Mouse (Mus musculus) liver, embryonic 15.5 days (tissue): Measurements from ENCODE around the gene Unc45a. TPM values are rescaled to one million over a fixed set of nuclear protein-coding genes. Genes with fewer than 3 reads are reported as not detected.

Source experiments
- ATAC-seq: fragments of 200-750 bp; cut with Nextera tagmentation; 2 replicates; pipeline ENCODE4 v1.8.0; 2017; ENCODE audit warnings: moderate number of reproducible peaks, mild to moderate bottlenecking, moderate library complexity; ENCODE audit not compliant: insufficient read depth
- H3K27ac ChIP-seq: fragments of 300-500 bp; sonication (generic); replicated peaks from 2 replicates; pipeline ENCODE4 v1.5.1; 2015; ENCODE audit warnings: mild to moderate bottlenecking, inconsistent platforms
- H3K27me3 ChIP-seq: fragments of 300-500 bp; sonication (generic); 2 replicates; pipeline ENCODE4 v1.6.1; 2015; ENCODE audit warnings: mild to moderate bottlenecking, inconsistent platforms
- H3K36me3 ChIP-seq: fragments of 300-500 bp; sonication (generic); replicated peaks from 2 replicates; pipeline ENCODE4 v1.6.1; 2015; ENCODE audit warnings: moderate library complexity, mild to moderate bottlenecking, inconsistent platforms
- H3K4me1 ChIP-seq: fragments of 300-500 bp; sonication (generic); replicated peaks from 2 replicates; pipeline ENCODE4 v1.6.1; 2015; ENCODE audit warnings: inconsistent platforms
- H3K4me2 ChIP-seq: fragments of 300-500 bp; sonication (generic); 2 replicates; pipeline ENCODE4 v1.6.1; 2015; ENCODE audit warnings: moderate library complexity, mild to moderate bottlenecking, inconsistent platforms
- H3K4me3 ChIP-seq: fragments of 300-500 bp; sonication (generic); replicated peaks from 2 replicates; pipeline ENCODE4 v1.5.1; 2015; ENCODE audit warnings: mild to moderate bottlenecking, inconsistent platforms
- H3K9ac ChIP-seq: fragments of 300-500 bp; sonication (generic); 2 replicates; pipeline ENCODE4 v1.6.1; 2015; ENCODE audit warnings: moderate library complexity, mild to moderate bottlenecking, inconsistent platforms
- H3K9me3 ChIP-seq: fragments of 300-500 bp; sonication (generic); replicated peaks from 2 replicates; pipeline ENCODE4 v1.6.1; 2016; ENCODE audit warnings: inconsistent platforms
- WGBS: fragments of 180-500 bp; shearing (Covaris S2); methylation state at CpG from one replicate; pipeline ENCODE4 v1.1.7; 2015; ENCODE audit warnings: mixed read lengths; ENCODE audit not compliant: insufficient replicate concordance; 5-methylcytosine and 5-hydroxymethylcytosine counted together
- polyA plus RNA-seq: library from polyadenylated mRNA; unstranded; fragments of >200 nt; fragmentation: Nextera tagmentation; extraction: Ambion mirVana; gene quantifications from 2 replicates; pipeline ENCODE4 v1.2.1, GENCODE M21; 2015

Unc45a gene
- polyA plus RNA-seq, 1 experiment from 2014 or later = 8.9 TPM

- Histone ChIP-seq H3K36me3 (no peaks in the 10 kb centered on the region), H3K4me3 (peak overlapping the region; percentile 65), H3K9ac (peak overlapping the region; percentile 75), H3K4me2 (peak overlapping the region; percentile 91), H3K27me3 (peaks cover 9% of the 10 kb centered on the region; the same call in 1 of the 2 replicates), H3K9me3 (no peaks in the 10 kb centered on the region), H3K27ac (peak overlapping the region; percentile 70), H3K4me1 (peaks cover 56% of the 10 kb centered on the region)
- no peak for ATAC-seq
- 26% methylated on average over 19 of the region's 19 CpGs for WGBS
These were observed 2.6 kb upstream of the Unc45a start for GRCm38 (mm10) chr7:80343270-80344018.

GRCm38 (mm10) chr7:80342858-80343257 lies 2.1 kb upstream of the Unc45a start, which contains the start of gene Hddc3:
Hddc3 (plus strand) TSS chr7:80343104.
- H3K27ac ChIP-seq = peak within 1 kb of the TSS; percentile 70
- H3K36me3 ChIP-seq = no peaks in the 10 kb centered on the region
- under 1% methylated on average over 25 of the region's 25 CpGs for WGBS
- H3K4me3 ChIP-seq = peak within 1 kb of the TSS; percentile 65
- H3K9me3 ChIP-seq = no peaks in the 10 kb centered on the region
- H3K9ac ChIP-seq = peak within 1 kb of the TSS; percentile 75
- H3K4me1 ChIP-seq = peaks cover 60% of the 10 kb centered on the region
- peaks cover 9% of the 10 kb centered on the region; the same call in 1 of the 2 replicates for H3K27me3 ChIP-seq
- ATAC-seq = no peak
- peak within 1 kb of the TSS; percentile 91 for H3K4me2 ChIP-seq

GRCm38 (mm10) chr7:80341793-80342192 lies 988 bp upstream of the Unc45a start:
- WGBS = 66% methylated on average over 7 of the region's 7 CpGs
- H3K4me3 ChIP-seq = no peak overlapping the region
- no peaks in the 10 kb centered on the region for H3K9me3 ChIP-seq
- no peak overlapping the region for H3K27ac ChIP-seq
- H3K27me3 ChIP-seq = peaks cover 9% of the 10 kb centered on the region; the same call in 1 of the 2 replicates
- no peak for ATAC-seq
- H3K9ac ChIP-seq = no peak overlapping the region
- no peak overlapping the region for H3K4me2 ChIP-seq
- H3K4me1 ChIP-seq = peaks cover 52% of the 10 kb centered on the region
- peaks cover 5% of the 10 kb centered on the region; the same call in 1 of the 2 replicates for H3K36me3 ChIP-seq

GRCm38 (mm10) chr7:80339793-80340628 lies 794 bp downstream of the Unc45a start:
- Histone ChIP-seq H3K4me1 (peaks cover 48% of the 10 kb centered on the region), H3K27ac (peak overlapping the region; percentile 86), H3K4me2 (peak overlapping the region; percentile 80), H3K36me3 (peaks cover 23% of the 10 kb centered on the region), H3K4me3 (peak overlapping the region; percentile 72), H3K9ac (peak overlapping the region; percentile 68), H3K9me3 (no peaks in the 10 kb centered on the region), H3K27me3 (peaks cover 9% of the 10 kb centered on the region; the same call in 1 of the 2 replicates)
- ATAC-seq = peak; percentile 98
- WGBS = under 1% methylated on average over 45 of the region's 45 CpGs

GRCm38 (mm10) chr7:80339371-80339770 lies 1.4 kb downstream of the Unc45a start:
- Histone ChIP-seq H3K4me3 (peak overlapping the region; percentile 72), H3K4me1 (peaks cover 48% of the 10 kb centered on the region), H3K27me3 (peaks cover 9% of the 10 kb centered on the region; the same call in 1 of the 2 replicates), H3K4me2 (peak overlapping the region; percentile 80), H3K9me3 (no peaks in the 10 kb centered on the region), H3K27ac (no peak overlapping the region), H3K36me3 (peaks cover 29% of the 10 kb centered on the region), H3K9ac (peak overlapping the region; percentile 68)
- WGBS = 14% methylated on average over 17 of the region's 17 CpGs
- ATAC-seq = no peak

- 73% methylated on average over 3 of the region's 3 CpGs for WGBS
- Histone ChIP-seq H3K27me3 (0 out of 2 replicates have a peak, but pooled peaks cover 2% of the 10 kb centered on the region), H3K4me3 (no peak overlapping the region), H3K4me2 (no peak overlapping the region), H3K4me1 (peaks cover 31% of the 10 kb centered on the region), H3K9me3 (no peaks in the 10 kb centered on the region), H3K36me3 (peaks cover 49% of the 10 kb centered on the region), H3K9ac (no peak overlapping the region), H3K27ac (no peak overlapping the region)
- ATAC-seq = no peak
These were observed 3.9 kb downstream of the Unc45a start for GRCm38 (mm10) chr7:80336932-80337331.

GRCm38 (mm10) chr7:80334848-80335247 lies 6.0 kb downstream of the Unc45a start:
- no peak overlapping the region for H3K4me2 ChIP-seq

GRCm38 (mm10) chr7:80331433-80331832 lies 9.4 kb downstream of the Unc45a start:
- Histone ChIP-seq H3K4me3 (no peak overlapping the region), H3K4me2 (no peak overlapping the region), H3K9ac (no peak overlapping the region), H3K4me1 (no peaks in the 10 kb centered on the region), H3K27ac (no peak overlapping the region), H3K9me3 (no peaks in the 10 kb centered on the region), H3K27me3 (no peaks in the 10 kb centered on the region), H3K36me3 (peaks cover 74% of the 10 kb centered on the region)
- WGBS = 90% methylated on average over 19 of the region's 19 CpGs
- no peak for ATAC-seq

More at GRCm38 (mm10) chr7:80334848-80335247, 6.0 kb downstream of the Unc45a start:
- no peak overlapping the region for H3K9ac ChIP-seq
- H3K27me3 ChIP-seq = no peaks in the 10 kb centered on the region
- ATAC-seq = no peak
- H3K36me3 ChIP-seq = peaks cover 68% of the 10 kb centered on the region
- H3K27ac ChIP-seq = no peak overlapping the region
- no peak overlapping the region for H3K4me3 ChIP-seq
- WGBS = 74% methylated on average over 4 of the region's 4 CpGs
- peaks cover 15% of the 10 kb centered on the region for H3K4me1 ChIP-seq
- no peaks in the 10 kb centered on the region for H3K9me3 ChIP-seq

- WGBS = 81% methylated on average over 8 of the region's 8 CpGs
These were observed 10.5 kb downstream of the Unc45a start for GRCm38 (mm10) chr7:80330278-80330677.

GRCm38 (mm10) chr7:80326076-80326475 lies 14.7 kb downstream of the Unc45a start:
- 92% methylated on average over 19 of the region's 19 CpGs for whole genome bisulfite sequencing
- H3K36me3 ChIP-seq = peaks cover 37% of the 10 kb centered on the region
- H3K4me3 ChIP-seq = no peak overlapping the region

More at GRCm38 (mm10) chr7:80330278-80330677, 10.5 kb downstream of the Unc45a start:
- H3K27ac ChIP-seq = no peak overlapping the region
- H3K9me3 ChIP-seq = no peaks in the 10 kb centered on the region
- H3K4me2 ChIP-seq = no peak overlapping the region
- H3K36me3 ChIP-seq = peaks cover 71% of the 10 kb centered on the region
- H3K9ac ChIP-seq = no peak overlapping the region
- no peak overlapping the region for H3K4me3 ChIP-seq
- peaks cover 1% of the 10 kb centered on the region for H3K4me1 ChIP-seq
- no peaks in the 10 kb centered on the region for H3K27me3 ChIP-seq
- ATAC-seq = no peak

More at GRCm38 (mm10) chr7:80326076-80326475, 14.7 kb downstream of the Unc45a start:
- no peaks in the 10 kb centered on the region for H3K9me3 ChIP-seq
- ATAC-seq = no peak
- peaks cover 22% of the 10 kb centered on the region for H3K4me1 ChIP-seq
- no peak overlapping the region for H3K9ac ChIP-seq
- H3K27me3 ChIP-seq = no peaks in the 10 kb centered on the region
- H3K4me2 ChIP-seq = no peak overlapping the region
- H3K27ac ChIP-seq = no peak overlapping the region
